Mouse (Mus musculus): ENCODE results near the gene Bmpr2. TPM values are rescaled to one million over a fixed set of nuclear protein-coding genes. Genes with fewer than 3 reads are reported as not detected.

Gene Bmpr2
- total RNA-seq, 4 experiments from 2014 or later = 82.8 to 99.5 (median 90.6) TPM

GRCm38 (mm10) chr1:59795336-59795735, 32.1 kb downstream of the Bmpr2 start:
- peak in 1 of 2 experiments; percentile 22 for DNase-seq (ENCODE audit: low spot score in 2 of 2)

GRCm38 (mm10) chr1:59797865-59798264, 34.7 kb downstream of the Bmpr2 start:
- DNase-seq (ENCODE audit: low spot score in 2 of 2) = no peak

GRCm38 (mm10) chr1:59804363-59804762, 41.2 kb downstream of the Bmpr2 start:
- DNase-seq (ENCODE audit: low spot score in 2 of 2) = no peak

GRCm38 (mm10) chr1:59809921-59810320, 46.7 kb downstream of the Bmpr2 start:
- DNase-seq (ENCODE audit: low spot score in 2 of 2) = no peak

- no peak for DNase-seq (ENCODE audit: low spot score in 2 of 2)
Observed at GRCm38 (mm10) chr1:59812782-59813181, 49.6 kb downstream of the Bmpr2 start.

GRCm38 (mm10) chr1:59825421-59825820, 62.2 kb downstream of the Bmpr2 start:
- no peak for DNase-seq (ENCODE audit: low spot score in 2 of 2)

GRCm38 (mm10) chr1:59826583-59826982, 63.4 kb downstream of the Bmpr2 start:
- DNase-seq (ENCODE audit: low spot score in 2 of 2) = peak in 1 of 2 experiments; percentile 65

GRCm38 (mm10) chr1:59829410-59829809, 66.2 kb downstream of the Bmpr2 start:
- DNase-seq (ENCODE audit: low spot score in 2 of 2) = no peak

GRCm38 (mm10) chr1:59830194-59830593, 67.0 kb downstream of the Bmpr2 start:
- no peak for DNase-seq (ENCODE audit: low spot score in 2 of 2)

GRCm38 (mm10) chr1:59833723-59834122, 70.5 kb downstream of the Bmpr2 start:
- peak in 1 of 2 experiments; percentile 24 for DNase-seq (ENCODE audit: low spot score in 2 of 2)

- no peak for DNase-seq (ENCODE audit: low spot score in 2 of 2)
Observed at GRCm38 (mm10) chr1:59848327-59848726, 85.1 kb downstream of the Bmpr2 start.

GRCm38 (mm10) chr1:59859046-59859445, 95.8 kb downstream of the Bmpr2 start:
- no peak for DNase-seq (ENCODE audit: low spot score in 2 of 2)

- no peak for DNase-seq (ENCODE audit: low spot score in 2 of 2)
Observed at GRCm38 (mm10) chr1:59862144-59862543, 98.9 kb downstream of the Bmpr2 start.

- DNase-seq (ENCODE audit: low spot score in 2 of 2) = no peak
Observed at GRCm38 (mm10) chr1:59868041-59868440, 104.8 kb downstream of the Bmpr2 start.

GRCm38 (mm10) chr1:59874023-59874422, 110.8 kb downstream of the Bmpr2 start:
- no peak for DNase-seq (ENCODE audit: low spot score in 2 of 2)

GRCm38 (mm10) chr1:59878098-59878497, 114.9 kb downstream of the Bmpr2 start:
- DNase-seq (ENCODE audit: low spot score in 2 of 2) = no peak

- peak; percentile 17 to 63 for DNase-seq (ENCODE audit: low spot score in 2 of 2)
Observed at GRCm38 (mm10) chr1:59883349-59884134, 120.3 kb downstream of the Bmpr2 start.

GRCm38 (mm10) chr1:59886899-59887298, 123.7 kb downstream of the Bmpr2 start:
- DNase-seq (ENCODE audit: low spot score in 2 of 2) = no peak

GRCm38 (mm10) chr1:59888018-59888417, 124.8 kb downstream of the Bmpr2 start:
- DNase-seq (ENCODE audit: low spot score in 2 of 2) = no peak

GRCm38 (mm10) chr1:59891185-59891584, 128.0 kb downstream of the Bmpr2 start:
- DNase-seq (ENCODE audit: low spot score in 2 of 2) = no peak

- DNase-seq (ENCODE audit: low spot score in 2 of 2) = no peak
Observed at GRCm38 (mm10) chr1:59892777-59893176, 129.6 kb downstream of the Bmpr2 start.

GRCm38 (mm10) chr1:59894025-59894424, 130.8 kb downstream of the Bmpr2 start:
- no peak for DNase-seq (ENCODE audit: low spot score in 2 of 2)

- DNase-seq (ENCODE audit: low spot score in 2 of 2) = no peak
Observed at GRCm38 (mm10) chr1:59895456-59895855, 132.3 kb downstream of the Bmpr2 start.
